Comparison of ENCODE assay signal across 8 mouse cellular contexts in the genomic region with DNA sequence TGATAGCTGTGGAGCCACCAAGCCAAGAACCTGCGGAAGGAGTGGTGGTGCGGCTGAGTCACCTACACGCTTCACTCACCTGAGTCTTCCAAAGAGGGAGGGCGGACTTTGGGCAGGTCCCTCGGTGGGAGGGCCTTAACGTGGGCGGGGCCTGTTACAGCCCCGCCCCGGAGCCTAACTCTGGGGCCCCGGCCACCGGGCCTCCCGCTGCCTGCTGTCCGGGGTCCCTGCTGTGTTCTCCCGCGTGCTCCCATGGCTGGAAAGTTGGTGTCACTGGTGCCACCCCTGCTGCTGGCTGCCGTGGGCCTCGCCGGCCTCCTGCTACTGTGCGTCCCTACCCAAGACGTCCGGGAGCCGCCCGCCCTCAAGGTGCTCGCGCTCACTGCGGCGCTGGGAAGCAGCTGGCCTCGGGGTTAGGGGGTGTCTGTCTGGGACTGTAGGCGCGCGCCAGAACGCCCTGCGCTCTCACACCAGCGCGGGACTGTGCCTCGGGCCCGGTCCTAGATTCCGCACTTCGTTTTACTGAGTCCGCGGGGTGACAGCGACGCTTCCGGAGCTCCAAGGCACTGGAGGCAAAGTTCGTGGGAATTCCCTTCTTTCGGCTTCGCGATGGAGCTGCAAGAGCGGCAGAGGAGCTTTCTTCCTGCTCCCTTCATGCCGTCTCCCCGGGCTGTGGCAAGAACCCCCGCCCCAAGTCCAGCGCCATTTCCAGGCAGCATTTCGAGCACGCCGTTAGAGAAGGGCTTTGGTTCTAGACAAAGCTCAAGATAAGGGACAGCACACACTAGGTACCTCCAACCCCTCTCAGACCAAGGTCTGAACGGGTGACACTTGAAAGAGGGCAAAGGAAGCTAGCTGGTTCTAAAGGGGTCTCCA. TPM values are rescaled to one million over a fixed set of nuclear protein-coding genes. Genes with fewer than 3 reads are reported as not detected.
DNase-seq lines count a peak whose midpoint lies in the region; ATAC-seq lines count a peak whose summit lies in the region.

Gene Entpd2, plus strand, starts transcription at position 154 of the 876 bp plus-strand sequence.

- H3K9me3 ChIP-seq in embryonic facial prominence, embryonic 13.5 days, result no peaks in the 10 kb centered on the region
- no peaks in the 10 kb centered on the region for H3K9me3 ChIP-seq in heart, embryonic 15.5 days (replicated peaks)
- no peaks in the 10 kb centered on the region for H3K9me3 ChIP-seq in lung, embryonic 15.5 days
- no peaks in the 10 kb centered on the region for H3K9me3 ChIP-seq in stomach, embryonic 16.5 days (replicated peaks; ENCODE audit: control insufficient read depth, low read length)

- peak within 1 kb of the TSS; percentile 42 for H3K4me3 ChIP-seq in embryonic facial prominence, embryonic 13.5 days
- peak within 1 kb of the TSS; percentile 37 for H3K4me3 ChIP-seq in heart, embryonic 15.5 days
- peak within 1 kb of the TSS; percentile 40 for H3K4me3 ChIP-seq in lung, embryonic 15.5 days
- H3K4me3 ChIP-seq in stomach, embryonic 16.5 days (replicated peaks; ENCODE audit: low read length), result peak within 1 kb of the TSS; percentile 55

- 1% methylated on average over 57 of the region's 57 CpGs for WGBS in embryonic facial prominence, embryonic 13.5 days
- WGBS in heart, embryonic 15.5 days, result 2% methylated on average over 57 of the region's 57 CpGs
- 2% methylated on average over 57 of the region's 57 CpGs for WGBS in lung, embryonic 15.5 days
- WGBS in stomach, embryonic 16.5 days, result 2% methylated on average over 57 of the region's 57 CpGs

- H3K36me3 ChIP-seq in embryonic facial prominence, embryonic 13.5 days, result no peaks in the 10 kb centered on the region
- H3K36me3 ChIP-seq in heart, embryonic 15.5 days, result no peaks in the 10 kb centered on the region
- H3K36me3 ChIP-seq in lung, embryonic 15.5 days, result no peaks in the 10 kb centered on the region
- no peaks in the 10 kb centered on the region for H3K36me3 ChIP-seq in stomach, embryonic 16.5 days (ENCODE audit: control insufficient read depth, insufficient read depth, low read length)

- H3K9ac ChIP-seq in embryonic facial prominence, embryonic 13.5 days, result peak within 1 kb of the TSS; percentile 58
- peak within 1 kb of the TSS; percentile 11; the same call in 1 of the 2 replicates for H3K9ac ChIP-seq in heart, embryonic 15.5 days
- H3K9ac ChIP-seq in lung, embryonic 15.5 days, result peak within 1 kb of the TSS; percentile 11; the same call in 1 of the 2 replicates
- H3K9ac ChIP-seq in stomach, embryonic 16.5 days (ENCODE audit: low read length), result peak within 1 kb of the TSS; percentile 67

- 0 out of 2 replicates have a peak, but pooled peaks have one; percentile 16 for ATAC-seq in embryonic facial prominence, embryonic 13.5 days (ENCODE audit: insufficient number of reproducible peaks, insufficient read depth, low FRiP score, low TSS enrichment, low read depth)
- ATAC-seq in heart, embryonic 15.5 days (replicated peaks; ENCODE audit: insufficient number of reproducible peaks, insufficient read depth, low FRiP score, low read depth), result 0 out of 2 replicates have a peak, but pooled peaks have one; percentile 16
- peak; percentile 36; the same call in 1 of the 2 replicates for ATAC-seq in lung, embryonic 15.5 days (ENCODE audit: borderline replicate concordance, extremely low read depth, low FRiP score, low TSS enrichment)
- peak; percentile 86 for ATAC-seq in stomach, embryonic 16.5 days (ENCODE audit: insufficient read depth, low FRiP score)

- peaks cover 73% of the 10 kb centered on the region for H3K27me3 ChIP-seq in embryonic facial prominence, embryonic 13.5 days
- H3K27me3 ChIP-seq in heart, embryonic 15.5 days, result peaks cover 80% of the 10 kb centered on the region
- H3K27me3 ChIP-seq in lung, embryonic 15.5 days, result peaks cover 65% of the 10 kb centered on the region
- peaks cover 32% of the 10 kb centered on the region for H3K27me3 ChIP-seq in stomach, embryonic 16.5 days (ENCODE audit: control insufficient read depth, insufficient read depth, low read length)

- peaks cover 30% of the 10 kb centered on the region for H3K4me1 ChIP-seq in embryonic facial prominence, embryonic 13.5 days
- peaks cover 24% of the 10 kb centered on the region for H3K4me1 ChIP-seq in heart, embryonic 15.5 days (replicated peaks)
- peaks cover 19% of the 10 kb centered on the region for H3K4me1 ChIP-seq in lung, embryonic 15.5 days
- H3K4me1 ChIP-seq in stomach, embryonic 16.5 days (ENCODE audit: control insufficient read depth, insufficient read depth, low read length), result peaks cover 16% of the 10 kb centered on the region

- no peak within 1 kb of the TSS for H3K27ac ChIP-seq in embryonic facial prominence, embryonic 13.5 days
- H3K27ac ChIP-seq in heart, embryonic 15.5 days, result no peak within 1 kb of the TSS
- H3K27ac ChIP-seq in lung, embryonic 15.5 days, result no peak within 1 kb of the TSS
- peak within 1 kb of the TSS; percentile 20; the same call in 1 of the 2 replicates for H3K27ac ChIP-seq in stomach, embryonic 16.5 days (ENCODE audit: low read length)

- peak within 1 kb of the TSS; percentile 74 for H3K4me2 ChIP-seq in embryonic facial prominence, embryonic 13.5 days
- peak within 1 kb of the TSS; percentile 69 for H3K4me2 ChIP-seq in heart, embryonic 15.5 days
- peak within 1 kb of the TSS; percentile 78 for H3K4me2 ChIP-seq in lung, embryonic 15.5 days
- H3K4me2 ChIP-seq in stomach, embryonic 16.5 days (ENCODE audit: low read depth, low read length), result peak within 1 kb of the TSS; percentile 75

- peak; percentile 46 for DNase-seq in thymus, postnatal 4 days
- DNase-seq in thymus, adult 18-20 months, result no peak
- peak; percentile 72 for DNase-seq in kidney, postnatal 10 days
- DNase-seq in right cerebral cortex, postnatal 10 days (ENCODE audit: low spot score in 2 of 2), result no peak

RNA-seq across cellular contexts. Expression of gene Entpd2, which starts in this region (rescaled TPM):
- polyA plus RNA-seq in embryonic facial prominence, embryonic 13.5 days (2015; fragmentation: Nextera tagmentation; extraction: Ambion mirVana), result 0.87 and 1.1 TPM in 2 replicates
- polyA plus RNA-seq in heart, embryonic 15.5 days (2015; fragmentation: Nextera tagmentation; extraction: Ambion mirVana), result 1.8 and 4.6 TPM in 2 replicates
- 2.1 and 3.6 TPM in 2 replicates for polyA plus RNA-seq in lung, embryonic 15.5 days (2015; fragmentation: Nextera tagmentation; extraction: Ambion mirVana)
- 16.6 and 19.4 TPM in 2 replicates for polyA plus RNA-seq in stomach, embryonic 16.5 days (2015; fragmentation: Nextera tagmentation; extraction: Ambion mirVana)

Comparison
In these comparisons a context has a peak if more than half of its experiments do, and no peak if none do; other contexts are left out.
1. DNase-seq: peak in thymus, postnatal 4 days (single experiment) and kidney, postnatal 10 days (single experiment); none in thymus, adult 18-20 months (0 of 2) and right cerebral cortex, postnatal 10 days (0 of 2).
2. ATAC-seq: peak in every context shown above with its lines; median percentile 86 in stomach, embryonic 16.5 days; 36 in lung, embryonic 15.5 days; 16 in embryonic facial prominence, embryonic 13.5 days; 16 in heart, embryonic 15.5 days.
3. H3K9ac ChIP-seq: peak in every context shown above with its lines; median percentile 67 in stomach, embryonic 16.5 days; 58 in embryonic facial prominence, embryonic 13.5 days; 11 in heart, embryonic 15.5 days; 11 in lung, embryonic 15.5 days.
4. Peak in every context shown above with its lines, with median percentiles within 50 percentile points of each other: H3K4me2 ChIP-seq and H3K4me3 ChIP-seq.